Mouse (Mus musculus): ENCODE measurements around the gene Kif22.

Kif22 gene

DNA sequence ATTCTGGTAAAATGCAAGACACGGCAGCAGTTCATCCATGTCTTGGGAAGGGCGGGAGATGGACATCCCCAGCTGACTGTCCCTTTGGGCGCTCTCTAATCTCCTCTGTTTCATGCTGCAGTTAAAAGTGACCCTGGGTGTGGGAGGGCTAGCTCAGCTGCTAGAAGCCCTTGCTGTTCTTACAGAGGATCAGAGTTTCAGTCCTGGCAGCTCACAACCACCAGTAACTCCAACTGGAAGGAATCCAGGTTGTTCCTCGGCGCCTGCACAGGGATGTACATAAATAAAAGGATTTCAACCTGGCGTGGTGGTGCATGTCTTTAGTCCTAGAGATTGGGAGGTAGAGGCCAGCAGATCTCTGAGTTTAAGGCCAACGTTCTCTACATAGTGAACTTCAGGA, 59.2 kb downstream of the Kif22 start:
- no peak for DNase-seq (ENCODE audit: low spot score)

DNA sequence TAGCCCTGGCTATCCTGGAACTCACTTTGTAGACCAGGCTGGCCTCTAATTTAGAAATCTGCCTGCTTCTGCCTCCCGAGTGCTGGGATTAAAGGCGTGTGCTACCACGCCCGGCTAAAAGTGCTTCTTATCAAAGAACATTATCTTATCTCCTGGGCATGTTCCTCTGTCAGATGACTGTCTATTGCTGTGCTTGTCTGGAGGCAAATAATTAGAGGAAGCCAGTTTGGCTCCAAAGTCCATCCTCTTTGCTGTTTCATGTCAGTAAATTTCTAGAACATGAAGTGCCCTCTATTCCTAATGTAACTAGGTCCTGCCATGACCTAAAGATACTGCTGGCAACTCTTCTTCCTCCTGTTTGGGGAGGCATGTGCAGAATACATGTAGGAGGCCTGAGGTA, 60.2 kb downstream of the Kif22 start:
- no peak for DNase-seq (ENCODE audit: low spot score)

DNA sequence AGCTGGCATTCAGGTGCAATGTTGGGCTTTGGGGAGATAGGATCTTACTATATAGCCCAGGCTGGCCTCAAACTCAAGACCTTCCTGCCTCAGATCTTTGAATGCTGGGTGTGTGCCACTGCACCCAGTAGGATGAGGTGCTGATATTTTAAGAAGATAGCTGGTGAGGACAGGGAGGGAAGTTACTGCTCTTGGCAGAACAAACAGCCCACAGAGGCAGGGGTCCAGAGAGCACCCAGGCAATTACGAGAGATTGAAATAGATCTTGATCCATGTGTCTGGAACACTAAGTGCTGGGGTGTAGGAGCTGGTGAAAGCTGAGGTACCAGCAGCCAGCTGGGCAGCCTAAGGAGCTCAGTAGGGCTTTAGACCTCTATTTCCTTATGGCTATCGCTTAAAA, 60.7 kb downstream of the Kif22 start:
- no peak for DNase-seq (ENCODE audit: low spot score)

- DNase-seq (ENCODE audit: low spot score): no peak
Observed at GRCm38 (mm10) chr7:126978841-126979240, 63.4 kb downstream of the Kif22 start.

Data from retina, embryonic 14.5 days (tissue).